Mouse (Mus musculus) stomach, embryonic 16.5 days (tissue): Measurements from ENCODE around the gene Apbb1. TPM values are rescaled to one million over a fixed set of nuclear protein-coding genes. Genes with fewer than 3 reads are reported as not detected.

Experiments used
- ATAC-seq: fragments of 200-750 bp; cut with Nextera tagmentation; 2 replicates; pipeline ENCODE4 v1.8.0; 2017; ENCODE audit warnings: moderate number of reproducible peaks, moderate TSS enrichment; ENCODE audit not compliant: insufficient read depth, low FRiP score
- H3K27ac ChIP-seq: fragments of 300-500 bp; sonication (generic); 2 replicates; pipeline ENCODE4 v1.5.1; 2014; ENCODE audit warnings: low read length
- H3K27me3 ChIP-seq: fragments of 300-500 bp; sonication (generic); 2 replicates; pipeline ENCODE4 v1.6.1; 2014; ENCODE audit warnings: low read length, control low read depth, mixed read lengths; ENCODE audit not compliant: control insufficient read depth, insufficient read depth
- H3K36me3 ChIP-seq: fragments of 300-500 bp; sonication (generic); 2 replicates; pipeline ENCODE4 v1.6.1; 2014; ENCODE audit warnings: low read length; ENCODE audit not compliant: control insufficient read depth, insufficient read depth
- H3K4me1 ChIP-seq: fragments of 300-500 bp; sonication (generic); 2 replicates; pipeline ENCODE4 v1.6.1; 2014; ENCODE audit warnings: low read length, control low read depth, mixed read lengths; ENCODE audit not compliant: control insufficient read depth, insufficient read depth
- H3K4me2 ChIP-seq: fragments of 300-500 bp; sonication (generic); 2 replicates; pipeline ENCODE4 v1.6.1; 2014; ENCODE audit warnings: low read depth, low read length, mixed read lengths
- H3K4me3 ChIP-seq: fragments of 300-500 bp; sonication (generic); replicated peaks from 2 replicates; pipeline ENCODE4 v1.5.1; 2014; ENCODE audit warnings: mild to moderate bottlenecking, low read length
- H3K9ac ChIP-seq: fragments of 300-500 bp; sonication (generic); 2 replicates; pipeline ENCODE4 v1.6.1; 2014; ENCODE audit warnings: low read length
- H3K9me3 ChIP-seq: fragments of 300-500 bp; sonication (generic); replicated peaks from 2 replicates; pipeline ENCODE4 v1.6.1; 2016; ENCODE audit warnings: low read length, control low read depth; ENCODE audit not compliant: control insufficient read depth
- WGBS: fragments of 180-500 bp; shearing (Covaris S2); extraction: QIAGEN DNeasy Blood & Tissue Kit; methylation state at CpG from one replicate; pipeline ENCODE4 v1.1.7; 2014; 5-methylcytosine and 5-hydroxymethylcytosine counted together
- polyA plus RNA-seq: library from polyadenylated mRNA; unstranded; fragments of >200 nt; fragmentation: Nextera tagmentation; extraction: Ambion mirVana; gene quantifications from 2 replicates; pipeline ENCODE4 v1.2.1, GENCODE M21; 2015

The Apbb1 gene
- polyA plus RNA-seq, 1 experiment from 2014 or later = 38.7 TPM

- no peaks in the 10 kb centered on the region for H3K27me3 ChIP-seq
- H3K4me3 ChIP-seq = no peak overlapping the region
- H3K9me3 ChIP-seq = no peaks in the 10 kb centered on the region
- WGBS = 84% methylated on average over 17 of the region's 17 CpGs
- no peak for ATAC-seq
- H3K27ac ChIP-seq = no peak overlapping the region
- 0 out of 2 replicates have a peak, but pooled peaks cover 5% of the 10 kb centered on the region for H3K36me3 ChIP-seq
- H3K4me1 ChIP-seq = peaks cover 9% of the 10 kb centered on the region
- no peak overlapping the region for H3K4me2 ChIP-seq
- no peak overlapping the region for H3K9ac ChIP-seq
These were observed 16.2 kb downstream of the Apbb1 start for GRCm38 (mm10) chr7:105565071-105565836.

DNA sequence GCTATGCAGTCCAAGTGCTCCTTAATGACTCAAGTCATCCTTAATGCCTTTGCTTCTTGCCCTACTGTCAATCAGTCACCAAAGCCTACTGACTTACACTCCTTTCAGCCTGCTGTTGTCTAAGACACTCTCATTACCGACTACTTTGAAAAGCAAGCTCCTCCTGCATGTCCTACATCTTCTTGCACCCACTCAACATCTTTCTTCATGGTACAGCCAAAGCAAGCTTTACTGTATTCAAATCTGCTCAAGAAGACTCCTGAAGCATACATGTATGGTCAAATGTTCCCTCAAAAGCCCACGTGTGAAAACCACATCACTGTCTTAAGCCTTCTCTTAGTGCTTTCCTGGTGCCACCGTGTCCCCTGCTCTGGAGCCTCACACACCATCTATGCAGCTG lies 18.1 kb downstream of the Apbb1 start:
- H3K36me3 ChIP-seq = 0 out of 2 replicates have a peak, but pooled peaks cover 5% of the 10 kb centered on the region
- H3K27ac ChIP-seq = no peak overlapping the region

DNA sequence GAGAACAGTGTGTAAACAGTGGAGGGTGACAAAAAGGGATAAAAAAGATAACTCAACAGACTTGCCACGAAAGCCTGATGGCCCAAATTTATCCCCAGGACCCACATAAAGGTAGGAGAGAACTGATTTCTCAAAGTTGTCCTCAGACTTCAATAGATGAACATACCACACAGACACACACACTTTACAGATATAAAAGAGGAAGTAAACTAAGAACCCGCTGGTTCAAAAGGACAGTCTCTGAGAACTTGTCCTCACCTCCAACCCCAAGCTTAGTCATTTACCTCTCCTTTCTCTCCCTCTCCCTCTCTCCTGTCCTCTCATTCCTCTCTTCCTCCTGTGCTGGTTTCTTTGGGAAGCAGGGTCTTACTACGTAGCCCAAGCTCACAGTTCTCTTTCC lies 19.1 kb downstream of the Apbb1 start:
- no peak for ATAC-seq
- H3K9me3 ChIP-seq = no peaks in the 10 kb centered on the region
- no peak overlapping the region for H3K27ac ChIP-seq
- no peak overlapping the region for H3K9ac ChIP-seq
- H3K36me3 ChIP-seq = 0 out of 2 replicates have a peak, but pooled peaks cover 7% of the 10 kb centered on the region
- no peaks in the 10 kb centered on the region for H3K27me3 ChIP-seq
- H3K4me3 ChIP-seq = no peak overlapping the region
- H3K4me1 ChIP-seq = no peaks in the 10 kb centered on the region
- 87% methylated on average over 3 of the region's 3 CpGs for WGBS
- H3K4me2 ChIP-seq = no peak overlapping the region

More for the DNA sequence above, 18.1 kb downstream of the Apbb1 start:
- Histone ChIP-seq H3K27me3 (no peaks in the 10 kb centered on the region), H3K4me3 (no peak overlapping the region), H3K4me1 (no peaks in the 10 kb centered on the region), H3K9me3 (no peaks in the 10 kb centered on the region), H3K9ac (no peak overlapping the region), H3K4me2 (no peak overlapping the region)
- ATAC-seq = no peak
- WGBS = 88% methylated on average over 3 of the region's 3 CpGs

- ATAC-seq = no peak
- Histone ChIP-seq H3K4me2 (no peak overlapping the region), H3K4me3 (no peak overlapping the region), H3K9me3 (no peaks in the 10 kb centered on the region), H3K9ac (no peak overlapping the region), H3K36me3 (0 out of 2 replicates have a peak, but pooled peaks cover 3% of the 10 kb centered on the region), H3K27me3 (no peaks in the 10 kb centered on the region), H3K4me1 (peaks cover 7% of the 10 kb centered on the region), H3K27ac (no peak overlapping the region)
- 88% methylated on average over 9 of the region's 9 CpGs for WGBS
These were observed 22.4 kb downstream of the Apbb1 start for GRCm38 (mm10) chr7:105559016-105559415.

DNA sequence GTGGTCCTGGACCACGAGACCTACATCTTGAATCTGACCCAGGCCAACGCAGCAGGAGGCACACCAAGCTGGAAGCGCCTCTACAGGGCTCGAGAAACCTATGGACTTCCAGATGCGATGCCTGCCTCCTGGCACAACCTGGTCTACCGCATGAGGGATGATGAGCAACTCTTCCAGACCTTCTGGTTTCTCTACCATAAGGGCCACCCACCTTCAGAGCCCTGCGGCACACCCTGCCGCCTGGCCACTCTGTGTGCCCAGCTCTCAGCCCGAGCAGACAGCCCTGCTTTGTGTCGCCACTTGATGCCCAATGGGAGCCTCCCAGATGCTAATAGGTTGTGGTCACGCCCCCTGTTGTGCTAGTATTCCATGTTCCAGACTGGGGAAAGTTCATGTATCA lies 23.8 kb downstream of the Apbb1 start:
- 0 out of 2 replicates have a peak, but pooled peaks cover 3% of the 10 kb centered on the region for H3K36me3 ChIP-seq
- peaks cover 7% of the 10 kb centered on the region for H3K4me1 ChIP-seq
- H3K9ac ChIP-seq = no peak overlapping the region
- no peak overlapping the region for H3K27ac ChIP-seq
- H3K4me2 ChIP-seq = no peak overlapping the region
- WGBS = 84% methylated on average over 11 of the region's 11 CpGs
- H3K9me3 ChIP-seq = no peaks in the 10 kb centered on the region
- ATAC-seq = no peak
- H3K4me3 ChIP-seq = no peak overlapping the region
- no peaks in the 10 kb centered on the region for H3K27me3 ChIP-seq

GRCm38 (mm10) chr7:105556406-105556805 lies 25.0 kb downstream of the Apbb1 start:
- Histone ChIP-seq H3K9me3 (no peaks in the 10 kb centered on the region), H3K4me1 (peaks cover 7% of the 10 kb centered on the region), H3K27ac (no peak overlapping the region), H3K36me3 (0 out of 2 replicates have a peak, but pooled peaks cover 3% of the 10 kb centered on the region), H3K9ac (no peak overlapping the region), H3K4me2 (no peak overlapping the region), H3K4me3 (no peak overlapping the region), H3K27me3 (no peaks in the 10 kb centered on the region)
- ATAC-seq = no peak
- WGBS = 79% methylated on average over 8 of the region's 8 CpGs

DNA sequence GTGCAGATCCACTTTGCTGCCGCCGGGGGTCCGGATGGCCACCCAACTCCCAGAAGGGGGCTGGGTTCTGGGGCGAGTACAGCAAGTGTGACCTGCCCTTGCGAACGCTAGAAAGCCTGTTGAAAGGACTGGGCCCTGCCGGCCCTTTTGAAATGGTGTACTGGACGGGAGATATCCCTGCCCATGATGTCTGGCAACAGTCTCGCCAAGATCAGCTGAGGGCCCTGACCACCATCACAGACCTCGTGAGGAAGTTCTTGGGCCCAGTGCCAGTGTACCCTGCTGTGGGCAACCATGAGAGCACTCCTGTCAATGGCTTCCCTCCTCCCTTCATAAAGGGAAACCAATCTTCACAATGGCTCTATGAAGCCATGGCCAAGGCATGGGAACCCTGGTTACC lies 25.9 kb downstream of the Apbb1 start:
- peaks cover 7% of the 10 kb centered on the region for H3K4me1 ChIP-seq
- 86% methylated on average over 10 of the region's 10 CpGs for WGBS
- no peaks in the 10 kb centered on the region for H3K9me3 ChIP-seq
- H3K9ac ChIP-seq = no peak overlapping the region
- 0 out of 2 replicates have a peak, but pooled peaks cover 3% of the 10 kb centered on the region for H3K36me3 ChIP-seq
- no peak overlapping the region for H3K4me2 ChIP-seq
- H3K4me3 ChIP-seq = no peak overlapping the region
- no peaks in the 10 kb centered on the region for H3K27me3 ChIP-seq
- no peak for ATAC-seq
- H3K27ac ChIP-seq = no peak overlapping the region

GRCm38 (mm10) chr7:105554212-105554942 lies 27.1 kb downstream of the Apbb1 start, which contains the start of gene Smpd1:
Smpd1 (plus strand) TSS chr7:105554360.
- H3K4me1 ChIP-seq = peaks cover 7% of the 10 kb centered on the region
- H3K27ac ChIP-seq = peak within 1 kb of the TSS; percentile 50; the same call in 1 of the 2 replicates
- WGBS = 3% methylated on average over 26 of the region's 26 CpGs

More at GRCm38 (mm10) chr7:105554212-105554942, 27.1 kb downstream of the Apbb1 start, which contains the start of gene Smpd1:
- no peaks in the 10 kb centered on the region for H3K9me3 ChIP-seq
- H3K4me3 ChIP-seq = peak within 1 kb of the TSS; percentile 66
- H3K27me3 ChIP-seq = no peaks in the 10 kb centered on the region
- H3K36me3 ChIP-seq = 0 out of 2 replicates have a peak, but pooled peaks cover 3% of the 10 kb centered on the region
- peak; percentile 95 for ATAC-seq
- peak within 1 kb of the TSS; percentile 75 for H3K4me2 ChIP-seq
- peak within 1 kb of the TSS; percentile 84 for H3K9ac ChIP-seq
